Mouse (Mus musculus): ENCODE measurements around the gene Chd3. TPM values are rescaled to one million over a fixed set of nuclear protein-coding genes. Genes with fewer than 3 reads are reported as not detected.

Chd3 gene
- total and polyA plus RNA-seq, 2 experiments from 2014 or later = 12.4 to 23.6 TPM

- no peaks in the 10 kb centered on the region for H3K4me1 ChIP-seq (ENCODE audit: control insufficient read depth, insufficient read depth)
- no peaks in the 10 kb centered on the region for H3K27me3 ChIP-seq (ENCODE audit: control insufficient read depth, insufficient read depth, low read length)
- H3K4me3 ChIP-seq (ENCODE audit: low read depth, low read length) = 0 out of 2 replicates have a peak overlapping the region, but pooled peaks have one; percentile 61
- no peak for TF ChIP-seq CTCF (IDR thresholded peaks at IDR 0.05; ENCODE audit: low read depth)
- TF ChIP-seq EP300 (IDR thresholded peaks at IDR 0.05; ENCODE audit: low read depth) = no peak
- peak overlapping the region; percentile 29 for H3K4me2 ChIP-seq (ENCODE audit: low read depth, low read length)
- peaks cover 59% of the 10 kb centered on the region for H3K36me3 ChIP-seq (replicated peaks; ENCODE audit: control insufficient read depth, insufficient read depth, low read length)
- 74% methylated on average over 25 of the region's 25 CpGs for WGBS
- no peaks in the 10 kb centered on the region for H3K9me3 ChIP-seq (replicated peaks; ENCODE audit: control insufficient read depth, low read length)
- no peak for ATAC-seq (ENCODE audit: insufficient read depth, low read depth)
- no peak overlapping the region for H3K9ac ChIP-seq (replicated peaks; ENCODE audit: low read depth, low read length)
- peak; percentile 4 for DNase-seq (ENCODE audit: low spot score)
- H3K27ac ChIP-seq (ENCODE audit: low read depth) = no peak overlapping the region
These were observed 31.1 kb upstream of the Chd3 start for GRCm38 (mm10) chr11:69400083-69400850.

GRCm38 (mm10) chr11:69399201-69400082, 30.2 kb upstream of the Chd3 start:
- Histone ChIP-seq H3K27me3 (ENCODE audit: control insufficient read depth, insufficient read depth, low read length) (no peaks in the 10 kb centered on the region), H3K4me3 (ENCODE audit: low read depth, low read length) (peak overlapping the region; percentile 61), H3K27ac (ENCODE audit: low read depth) (peak overlapping the region; percentile 95), H3K36me3 (replicated peaks; ENCODE audit: control insufficient read depth, insufficient read depth, low read length) (peaks cover 51% of the 10 kb centered on the region), H3K9ac (replicated peaks; ENCODE audit: low read depth, low read length) (no peak overlapping the region; the same call in 1 of the 2 replicates), H3K9me3 (replicated peaks; ENCODE audit: control insufficient read depth, low read length) (no peaks in the 10 kb centered on the region), H3K4me2 (ENCODE audit: low read depth, low read length) (peak overlapping the region; percentile 72), H3K4me1 (ENCODE audit: control insufficient read depth, insufficient read depth) (no peaks in the 10 kb centered on the region)
- TF ChIP-seq EP300 (IDR thresholded peaks at IDR 0.05; ENCODE audit: low read depth) = no peak
- TF ChIP-seq CTCF (IDR thresholded peaks at IDR 0.05; ENCODE audit: low read depth) = no peak
- DNase-seq (ENCODE audit: low spot score) (no peak), ATAC-seq (ENCODE audit: insufficient read depth, low read depth) (no peak)
- WGBS = 57% methylated on average over 66 of the region's 66 CpGs

- peak overlapping the region; percentile 72 for H3K4me2 ChIP-seq (ENCODE audit: low read depth, low read length)
- H3K4me3 ChIP-seq (ENCODE audit: low read depth, low read length) = peak overlapping the region; percentile 61
- H3K27me3 ChIP-seq (ENCODE audit: control insufficient read depth, insufficient read depth, low read length) = no peaks in the 10 kb centered on the region
- peaks cover 43% of the 10 kb centered on the region for H3K36me3 ChIP-seq (replicated peaks; ENCODE audit: control insufficient read depth, insufficient read depth, low read length)
- H3K27ac ChIP-seq (ENCODE audit: low read depth) = peak overlapping the region; percentile 95
- no peak for DNase-seq (ENCODE audit: low spot score)
- TF ChIP-seq EP300 (IDR thresholded peaks at IDR 0.05; ENCODE audit: low read depth) = no peak
- no peak for TF ChIP-seq CTCF (IDR thresholded peaks at IDR 0.05; ENCODE audit: low read depth)
- ATAC-seq (ENCODE audit: insufficient read depth, low read depth) = no peak
- WGBS = 41% methylated on average over 21 of the region's 21 CpGs
- H3K4me1 ChIP-seq (ENCODE audit: control insufficient read depth, insufficient read depth) = no peaks in the 10 kb centered on the region
- peak overlapping the region; percentile 81; the same call in 1 of the 2 replicates for H3K9ac ChIP-seq (replicated peaks; ENCODE audit: low read depth, low read length)
- no peaks in the 10 kb centered on the region for H3K9me3 ChIP-seq (replicated peaks; ENCODE audit: control insufficient read depth, low read length)
These were observed 29.4 kb upstream of the Chd3 start for GRCm38 (mm10) chr11:69398486-69399200.

- peaks cover 37% of the 10 kb centered on the region for H3K36me3 ChIP-seq (replicated peaks; ENCODE audit: control insufficient read depth, insufficient read depth, low read length)
- peak within 1 kb of the TSS; percentile 95 for H3K27ac ChIP-seq (ENCODE audit: low read depth)
- WGBS = 9% methylated on average over 16 of the region's 16 CpGs
- H3K9ac ChIP-seq (replicated peaks; ENCODE audit: low read depth, low read length) = peak within 1 kb of the TSS; percentile 81
- H3K27me3 ChIP-seq (ENCODE audit: control insufficient read depth, insufficient read depth, low read length) = no peaks in the 10 kb centered on the region
- peak; percentile 5 for ATAC-seq (ENCODE audit: insufficient read depth, low read depth)
- no peak for DNase-seq (ENCODE audit: low spot score)
- TF ChIP-seq EP300 (IDR thresholded peaks at IDR 0.05; ENCODE audit: low read depth) (peak; percentile 39; the same call in 1 of the 2 replicates), CTCF (IDR thresholded peaks at IDR 0.05; ENCODE audit: low read depth) (no peak)
- H3K4me1 ChIP-seq (ENCODE audit: control insufficient read depth, insufficient read depth) = no peaks in the 10 kb centered on the region
- no peaks in the 10 kb centered on the region for H3K9me3 ChIP-seq (replicated peaks; ENCODE audit: control insufficient read depth, low read length)
- peak within 1 kb of the TSS; percentile 72 for H3K4me2 ChIP-seq (ENCODE audit: low read depth, low read length)
- H3K4me3 ChIP-seq (ENCODE audit: low read depth, low read length) = peak within 1 kb of the TSS; percentile 61
These were observed 28.9 kb upstream of the Chd3 start, which contains the start of gene Tmem88 for GRCm38 (mm10) chr11:69398059-69398458. Gene Tmem88, minus strand, starts transcription at chr11:69398234.

- H3K9me3 ChIP-seq (replicated peaks; ENCODE audit: control insufficient read depth, low read length) = no peaks in the 10 kb centered on the region
- H3K27me3 ChIP-seq (ENCODE audit: control insufficient read depth, insufficient read depth, low read length) = no peaks in the 10 kb centered on the region
- peak overlapping the region; percentile 81 for H3K9ac ChIP-seq (replicated peaks; ENCODE audit: low read depth, low read length)
- DNase-seq (ENCODE audit: low spot score) = no peak
- 6% methylated on average over 24 of the region's 24 CpGs for WGBS
- ATAC-seq (ENCODE audit: insufficient read depth, low read depth) = no peak
- H3K27ac ChIP-seq (ENCODE audit: low read depth) = peak overlapping the region; percentile 95
- peaks cover 33% of the 10 kb centered on the region for H3K36me3 ChIP-seq (replicated peaks; ENCODE audit: control insufficient read depth, insufficient read depth, low read length)
- no peaks in the 10 kb centered on the region for H3K4me1 ChIP-seq (ENCODE audit: control insufficient read depth, insufficient read depth)
- peak overlapping the region; percentile 61 for H3K4me3 ChIP-seq (ENCODE audit: low read depth, low read length)
- peak overlapping the region; percentile 72 for H3K4me2 ChIP-seq (ENCODE audit: low read depth, low read length)
- TF ChIP-seq EP300 (IDR thresholded peaks at IDR 0.05; ENCODE audit: low read depth) (no peak), CTCF (IDR thresholded peaks at IDR 0.05; ENCODE audit: low read depth) (peak; percentile 28)
These were observed 28.4 kb upstream of the Chd3 start for GRCm38 (mm10) chr11:69397581-69398057.

All from heart, postnatal 0 days (tissue).